Mouse (Mus musculus): ENCODE data around the gene Cnnm2.
A peak's percentile ranks its signal among the peaks of the same experiment; 100 is the strongest.

The Cnnm2 gene

DNA sequence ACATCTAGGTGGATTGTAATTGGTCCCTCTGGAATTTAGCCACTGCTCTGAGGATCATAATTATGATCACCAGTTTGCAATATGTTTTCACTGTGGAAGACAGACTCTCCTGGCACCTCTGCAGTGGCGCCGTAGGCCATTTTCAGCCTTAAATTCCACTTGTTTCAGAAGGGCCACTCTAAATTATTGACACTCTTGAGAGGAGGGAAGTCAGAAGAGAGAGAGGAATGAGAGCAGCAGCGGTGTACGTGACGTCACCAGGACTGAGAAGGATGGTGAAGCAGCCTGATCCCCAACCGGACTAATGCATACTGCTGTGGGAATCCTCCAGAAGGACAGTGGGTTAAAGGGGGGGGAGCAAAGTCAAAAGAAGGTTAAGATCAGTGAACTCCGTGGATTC, 40.1 kb downstream of the Cnnm2 start:
- no peak for DNase-seq

DNA sequence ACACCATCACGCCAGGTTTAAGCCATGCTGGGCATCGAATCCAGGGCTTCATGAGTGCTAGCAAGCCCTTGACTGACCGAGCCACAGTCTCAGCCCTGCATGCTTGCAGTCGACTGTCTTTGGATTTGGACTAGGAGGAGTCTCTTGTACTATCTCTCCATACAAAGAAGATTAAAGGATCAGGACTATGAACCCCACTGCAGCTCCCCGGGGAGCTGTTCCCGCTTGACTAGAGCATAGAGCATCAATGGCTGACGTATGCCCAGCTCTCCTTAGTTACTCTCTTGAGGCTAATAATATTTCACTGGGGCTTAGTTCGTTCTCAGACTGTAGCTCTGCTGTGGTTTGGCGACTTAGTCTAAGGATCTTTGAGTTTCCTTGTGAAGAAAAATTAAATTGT, 40.9 kb downstream of the Cnnm2 start:
- no peak for DNase-seq

DNA sequence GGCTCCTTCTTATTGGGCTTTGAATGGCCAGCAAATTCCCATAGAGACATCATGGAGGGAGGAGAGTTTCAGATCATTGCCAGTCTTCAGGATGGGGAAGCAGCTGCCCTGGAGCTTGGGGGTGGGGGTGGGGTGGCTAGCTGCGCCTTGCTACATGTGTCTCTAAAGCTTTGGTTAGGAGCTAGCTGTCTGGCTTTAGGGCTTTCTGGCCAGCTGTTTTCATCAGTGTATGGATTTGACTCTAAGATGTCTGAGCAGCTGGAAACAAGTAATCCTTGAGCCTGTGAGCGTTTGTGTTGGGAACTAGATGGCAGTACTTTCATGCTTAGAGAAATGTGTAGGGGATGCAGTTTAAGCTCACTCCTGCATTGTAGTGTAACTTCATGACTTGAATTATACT, 42.3 kb downstream of the Cnnm2 start:
- DNase-seq = no peak

DNA sequence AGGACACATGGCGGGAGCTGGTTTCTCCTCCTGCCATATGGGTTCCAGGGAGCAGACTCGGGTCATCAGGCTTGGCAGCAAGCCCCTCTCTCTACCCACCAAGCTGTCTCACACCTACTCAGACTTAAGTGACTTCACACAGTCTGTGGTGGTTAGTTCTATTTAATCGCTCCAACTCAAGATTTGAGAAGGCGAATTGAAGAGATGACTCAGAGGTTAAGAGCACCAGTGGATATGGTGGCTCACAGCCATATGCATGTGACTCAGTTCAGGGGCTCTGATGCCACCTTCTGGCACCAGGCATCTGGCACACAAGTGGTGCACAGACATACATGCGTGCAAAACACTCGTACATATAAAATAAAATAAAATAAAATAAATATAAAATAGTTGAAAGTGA, 43.4 kb downstream of the Cnnm2 start:
- DNase-seq = no peak

DNA sequence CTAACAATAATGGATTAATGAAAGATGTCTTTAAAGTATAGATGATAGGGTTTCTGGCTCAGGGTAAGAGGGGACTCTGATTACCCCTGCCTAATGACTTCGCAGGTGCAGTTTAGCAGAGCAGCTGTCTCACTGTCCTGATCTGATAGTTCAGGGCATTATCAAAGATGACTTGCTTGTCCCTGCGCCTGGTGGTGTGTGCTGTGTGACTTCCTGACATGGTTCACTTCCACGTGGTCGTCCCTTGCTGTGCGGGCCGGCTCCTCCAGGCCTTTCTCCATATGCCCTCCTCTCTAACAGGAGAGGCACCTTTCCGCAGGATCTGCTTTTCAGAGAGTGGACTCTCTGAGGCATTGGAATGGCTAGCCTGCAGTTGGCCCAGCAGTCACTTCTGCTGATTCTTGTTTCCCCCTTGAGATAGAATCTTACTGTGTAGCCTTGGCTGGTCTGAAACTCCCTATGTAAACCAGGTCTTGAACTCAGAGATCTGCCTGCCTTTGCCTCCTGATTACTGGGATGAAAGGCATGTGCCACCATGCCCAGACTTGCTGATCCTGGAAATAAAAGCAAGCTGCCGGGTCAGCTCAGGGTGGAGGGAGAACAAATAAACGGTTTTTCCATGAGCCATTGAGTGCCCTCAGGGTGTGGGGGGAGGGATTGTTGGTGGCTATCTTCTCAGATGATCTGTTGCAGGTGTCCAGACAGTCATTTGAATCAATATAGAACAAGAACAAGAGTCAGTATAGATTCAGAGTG, 44.7 kb downstream of the Cnnm2 start:
- DNase-seq = no peak

DNA sequence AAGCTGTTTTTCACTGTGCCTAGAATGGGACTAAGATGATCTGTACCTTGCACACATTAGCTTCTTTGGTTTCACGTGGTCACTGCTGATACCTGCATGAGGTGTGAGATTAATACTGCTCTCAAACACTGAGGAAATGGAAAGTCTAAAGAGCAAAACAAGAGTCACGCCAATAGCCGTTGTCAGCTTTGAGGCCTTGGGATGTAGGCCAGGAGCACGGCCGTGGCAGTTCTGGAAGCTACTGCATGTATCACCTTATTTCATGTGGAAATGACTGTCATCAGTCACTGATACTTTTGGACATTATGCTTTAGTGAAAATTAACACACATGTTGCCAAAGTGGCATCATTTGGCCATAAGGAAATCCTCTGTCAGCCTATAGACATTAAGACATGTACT, 46.9 kb downstream of the Cnnm2 start:
- no peak for DNase-seq

DNA sequence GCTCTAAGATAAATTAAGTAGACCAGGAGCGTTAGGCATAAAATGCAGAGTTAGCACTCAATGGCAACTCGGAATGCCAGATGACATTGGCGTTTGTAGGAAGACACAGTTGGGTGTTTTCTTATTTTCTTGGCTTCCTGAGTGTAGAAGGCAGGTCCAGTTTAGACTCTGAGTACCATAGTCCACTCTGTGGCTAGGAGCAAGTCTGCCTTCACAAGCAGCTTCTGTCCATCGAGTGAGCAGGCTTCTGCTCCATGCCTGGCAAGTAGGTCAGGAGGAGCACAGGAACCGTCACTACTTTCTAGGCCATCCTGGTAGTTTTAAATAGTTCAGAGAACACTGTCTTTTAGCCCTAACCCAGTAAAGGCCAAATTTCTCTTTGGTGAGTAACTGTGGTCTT, 47.6 kb downstream of the Cnnm2 start:
- peak; percentile 53 for DNase-seq

DNA sequence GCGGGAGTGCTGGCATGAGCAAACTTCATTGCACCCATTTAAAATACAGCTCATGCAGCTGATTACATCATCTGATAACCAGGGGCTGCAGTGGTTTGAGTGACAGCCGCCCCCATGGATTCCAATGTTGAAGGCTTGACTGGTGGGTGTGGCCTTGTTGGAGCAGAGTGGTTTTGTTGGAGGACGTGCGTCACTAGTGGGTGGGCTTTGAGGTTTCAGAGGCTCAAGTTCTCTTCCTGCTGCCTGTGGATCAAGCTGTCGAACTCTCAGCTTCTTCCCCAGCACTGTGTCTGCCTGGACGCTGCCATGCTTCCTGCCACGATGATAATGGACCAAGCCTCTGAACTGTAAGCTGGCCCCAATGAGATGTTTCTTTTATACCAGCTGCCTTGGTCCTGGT, 57.9 kb downstream of the Cnnm2 start:
- DNase-seq = no peak

DNA sequence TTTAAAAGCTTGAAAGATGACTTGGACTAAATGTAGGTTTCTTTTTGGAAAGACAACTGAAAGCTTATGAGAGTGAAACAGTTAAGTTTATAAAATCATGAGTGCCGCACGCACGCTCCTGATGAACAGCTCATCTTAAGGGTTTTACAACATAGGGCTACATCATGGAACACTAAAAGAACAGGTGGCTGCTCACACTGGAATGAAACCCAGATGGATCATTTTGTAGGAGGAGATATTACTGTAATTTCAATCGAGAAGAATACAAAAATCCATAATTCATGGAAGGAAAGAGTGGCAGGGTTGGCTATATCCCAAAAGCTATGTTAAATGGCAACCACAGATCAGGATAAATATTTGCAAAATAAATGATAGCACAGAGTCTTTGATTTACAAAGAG, 61.1 kb downstream of the Cnnm2 start:
- DNase-seq = no peak

DNA sequence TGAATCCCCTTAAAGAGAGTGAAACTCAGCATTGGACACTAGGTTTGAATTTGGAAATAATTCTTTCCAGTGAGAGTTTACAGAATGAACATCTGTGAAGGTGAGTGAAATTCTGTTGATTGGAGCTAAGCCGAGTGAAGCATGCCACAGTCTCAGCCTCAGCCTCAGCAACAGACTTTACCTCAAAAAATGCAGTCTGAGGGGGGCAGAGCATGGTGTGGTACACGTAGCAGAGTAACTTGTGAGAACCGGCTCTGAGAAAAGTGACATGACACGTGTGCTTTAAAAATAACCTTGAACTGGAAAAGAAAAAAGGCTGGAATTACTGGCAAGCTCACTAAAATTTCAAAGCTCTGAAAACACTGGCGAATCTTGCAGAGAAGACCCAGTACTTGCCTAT, 62.4 kb downstream of the Cnnm2 start:
- DNase-seq = no peak

DNA sequence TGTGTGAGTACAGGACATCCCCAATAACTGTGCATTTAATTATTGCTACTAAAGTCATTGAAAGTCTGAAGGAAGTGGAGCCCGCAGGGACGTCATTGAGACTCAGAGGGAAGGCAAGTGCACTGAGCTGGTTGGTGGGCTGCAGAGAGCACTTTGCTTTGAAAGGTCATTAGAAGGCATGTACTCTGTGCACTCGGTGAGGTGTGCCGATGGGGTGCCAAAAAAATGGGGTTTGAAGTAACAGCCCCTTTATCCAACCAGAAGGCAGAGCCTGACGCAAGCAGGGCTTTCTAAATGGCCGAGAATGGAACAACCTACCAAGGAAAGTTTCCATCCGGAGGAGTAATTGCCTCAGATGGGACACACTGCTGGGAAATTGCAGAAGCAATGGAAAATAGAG, 63.5 kb downstream of the Cnnm2 start:
- peak; percentile 41 for DNase-seq

DNA sequence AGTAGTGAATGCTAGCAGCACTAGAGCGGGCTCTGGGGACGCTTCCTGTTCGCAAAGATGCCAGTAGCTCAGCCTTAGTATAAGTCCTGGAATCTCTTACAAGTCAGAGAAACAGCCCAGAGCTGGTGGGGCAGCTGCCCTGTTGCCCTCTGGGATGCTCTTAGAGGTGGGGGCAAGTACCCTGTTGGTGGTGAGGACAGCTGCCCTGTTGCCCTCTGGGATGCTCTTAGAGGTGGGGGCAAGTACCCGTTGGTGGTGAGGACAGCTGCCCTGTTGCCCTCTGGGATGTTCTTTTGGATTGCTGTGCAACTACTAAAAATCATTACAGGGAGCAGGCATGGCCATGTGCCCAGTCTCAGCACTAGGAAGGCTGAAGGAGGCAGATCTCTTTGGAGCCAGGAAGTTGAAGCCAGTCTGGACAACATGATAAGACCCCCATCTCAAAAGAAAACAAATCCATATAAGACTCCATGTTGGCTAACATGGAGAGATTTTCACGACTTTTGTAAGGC, 66.3 kb downstream of the Cnnm2 start:
- DNase-seq = peak; percentile 56

DNA sequence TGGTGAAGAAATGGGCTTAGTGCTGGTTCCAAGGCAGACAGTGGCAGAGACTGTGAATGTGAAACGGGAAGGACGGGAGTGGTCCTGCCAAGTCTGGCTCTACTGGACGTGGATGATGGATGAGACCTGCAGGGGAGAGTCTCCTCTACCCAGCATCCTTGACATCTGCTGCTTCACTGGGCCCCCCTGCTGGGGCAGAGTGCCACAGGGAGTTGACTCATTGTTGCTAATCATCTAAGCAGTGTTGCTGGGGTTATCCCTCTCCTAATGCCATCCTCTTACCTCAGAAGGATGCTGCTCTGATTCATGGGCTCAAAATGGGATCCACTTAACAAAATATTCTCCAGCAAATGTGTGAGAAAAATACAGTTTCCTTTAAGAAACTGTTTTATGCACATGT, 67.6 kb downstream of the Cnnm2 start:
- no peak for DNase-seq

DNA sequence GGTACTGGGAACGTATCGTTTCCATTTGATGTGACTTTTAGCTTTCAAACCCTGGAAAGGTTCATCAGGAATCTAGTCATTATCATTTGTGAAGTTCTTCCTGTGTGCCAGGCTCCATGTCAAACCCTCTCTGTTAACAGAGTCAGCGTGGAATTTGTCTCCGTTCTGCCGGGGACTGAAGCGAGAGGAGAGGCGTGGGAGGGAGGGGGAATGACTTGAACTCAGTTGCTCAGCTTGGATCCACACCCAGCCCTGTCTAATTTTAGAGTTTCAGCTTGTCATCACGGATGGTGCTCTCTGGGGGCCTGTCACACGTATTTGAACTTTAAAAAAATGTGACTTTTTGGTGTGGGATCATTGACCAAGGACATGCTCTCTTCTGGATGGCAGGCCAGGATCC, 70.0 kb downstream of the Cnnm2 start:
- DNase-seq = no peak

DNA sequence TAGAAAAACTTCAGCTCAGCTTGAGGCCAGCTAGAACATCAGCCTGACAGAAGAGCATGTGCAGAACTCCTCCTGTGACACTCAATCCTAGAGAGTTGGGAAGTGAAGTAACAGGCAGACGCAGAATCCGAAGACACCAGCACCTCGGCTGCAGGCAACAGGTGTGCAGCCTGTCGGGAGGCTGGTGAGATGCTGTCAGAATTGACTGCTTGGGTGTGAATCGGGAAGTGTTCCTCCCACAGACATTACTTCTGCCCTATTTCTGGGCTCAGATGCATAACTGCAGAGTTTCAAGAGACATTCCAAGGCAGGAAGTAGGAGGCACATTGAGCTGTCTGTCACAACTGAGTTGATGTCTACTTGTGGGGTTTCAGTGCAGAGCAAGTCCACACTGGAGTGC, 72.9 kb downstream of the Cnnm2 start:
- DNase-seq = no peak

DNA sequence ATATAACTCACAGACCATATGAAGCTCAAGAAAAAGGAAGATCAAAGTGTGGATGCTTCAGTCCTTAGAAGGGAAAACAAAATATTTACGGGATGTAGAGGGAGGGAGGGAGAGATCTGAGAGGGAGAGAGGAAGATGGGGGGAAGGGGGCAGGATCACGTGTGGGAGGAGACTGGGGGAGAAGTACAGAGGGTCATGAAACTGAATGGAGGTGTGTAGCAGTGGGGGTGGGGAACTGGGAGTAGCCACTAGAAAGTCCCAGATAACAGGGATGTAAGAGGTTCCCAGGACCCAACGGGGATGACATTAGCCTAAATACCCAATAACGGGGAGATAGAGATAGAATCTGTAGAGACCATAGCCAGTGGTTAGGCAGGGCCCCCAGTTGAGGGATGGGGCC, 73.9 kb downstream of the Cnnm2 start:
- DNase-seq = no peak

DNA sequence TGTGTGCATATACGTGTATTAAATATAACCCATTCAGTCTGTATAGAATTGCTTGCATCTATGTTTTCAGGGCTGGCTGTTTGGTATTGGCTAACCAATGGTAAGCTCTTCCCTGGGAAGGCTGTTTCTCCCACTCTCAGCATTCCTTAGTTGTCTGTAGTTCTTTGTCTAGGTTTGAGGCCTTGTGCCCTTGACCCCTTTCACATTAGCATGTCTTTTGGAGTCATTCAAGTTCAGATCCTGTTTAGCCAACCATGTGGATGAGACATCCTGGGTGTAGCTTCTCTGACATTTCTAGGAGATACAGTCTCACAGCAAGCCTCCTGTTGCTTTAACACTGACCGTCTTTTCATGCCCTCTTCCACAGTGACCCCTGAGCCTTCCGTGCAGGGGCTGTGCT, 74.7 kb downstream of the Cnnm2 start:
- DNase-seq = no peak

DNA sequence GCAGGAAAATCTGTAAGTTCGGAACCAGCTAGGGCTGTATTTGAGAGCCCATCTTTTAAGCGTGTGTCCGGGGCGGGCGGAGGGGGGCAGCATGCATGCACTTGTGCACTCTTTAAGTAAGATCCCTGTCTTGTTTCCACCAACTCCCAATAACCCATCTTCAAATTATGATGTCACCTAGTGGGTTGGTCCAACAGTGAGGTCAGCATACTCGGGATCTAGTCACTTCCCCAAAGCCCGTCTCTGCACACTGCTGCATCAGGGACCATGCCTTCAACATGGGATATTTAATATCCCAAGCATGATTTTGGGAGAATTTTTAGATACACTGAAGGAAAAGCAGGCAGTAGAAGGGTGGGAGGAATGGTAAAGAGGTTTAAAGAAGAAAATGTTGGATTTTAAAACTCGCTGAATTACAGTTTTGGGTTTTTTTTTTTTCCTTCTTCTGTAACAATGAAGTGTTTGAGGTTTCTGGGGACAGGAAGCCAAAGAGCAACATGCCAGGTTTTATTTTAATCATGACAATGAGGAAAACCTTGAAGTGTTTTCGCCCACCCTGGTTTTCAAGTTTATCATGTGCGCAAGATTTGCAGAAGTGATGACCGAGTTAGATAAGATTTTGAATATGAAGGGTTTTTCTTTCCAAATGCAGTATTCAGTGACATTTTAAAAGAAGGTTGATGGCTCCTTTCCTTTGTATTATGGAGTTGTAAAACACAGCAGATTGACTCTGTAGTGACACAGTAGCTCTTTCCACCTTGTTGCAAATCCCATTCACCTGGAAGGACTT, 76.1 kb downstream of the Cnnm2 start:
- no peak for DNase-seq

DNA sequence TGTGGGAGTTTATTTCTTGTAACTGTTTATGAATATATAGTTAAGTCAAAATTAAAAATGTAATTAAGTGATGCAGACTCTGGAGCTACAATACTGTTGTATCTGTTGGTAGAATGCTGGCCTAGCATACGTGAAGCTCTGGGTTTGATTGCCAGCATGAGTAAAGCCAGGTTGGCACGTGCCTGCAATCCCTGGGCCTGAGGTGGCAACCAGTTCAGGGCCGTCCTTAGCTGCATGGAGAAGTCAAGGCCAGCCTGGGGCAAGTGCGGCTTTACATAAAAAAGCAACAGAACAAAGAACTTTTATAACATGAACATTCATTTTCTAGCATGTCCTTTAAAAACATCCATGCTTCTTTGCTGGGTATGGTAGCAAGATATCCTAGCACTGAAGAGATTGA, 79.6 kb downstream of the Cnnm2 start:
- DNase-seq = no peak

DNA sequence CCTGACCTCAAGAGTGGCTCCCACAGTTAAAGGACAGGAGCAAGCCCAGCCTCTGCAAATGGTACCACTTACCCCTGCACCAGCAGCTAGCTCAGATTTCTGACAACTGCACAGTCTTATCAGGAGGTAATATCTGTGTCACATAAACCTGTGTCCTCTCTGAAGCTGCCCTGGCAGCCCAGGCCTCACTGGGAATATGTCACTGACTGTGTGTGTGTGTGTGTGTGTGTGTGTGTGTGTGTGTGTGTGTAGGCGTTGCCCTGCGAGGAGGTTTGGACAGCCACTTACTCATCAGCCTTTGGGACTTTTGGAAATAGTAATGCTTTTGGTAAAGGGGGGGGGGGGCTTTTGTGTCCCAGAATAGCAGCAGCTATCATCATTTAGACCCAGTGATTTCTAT, 81.6 kb downstream of the Cnnm2 start:
- DNase-seq = no peak

DNA sequence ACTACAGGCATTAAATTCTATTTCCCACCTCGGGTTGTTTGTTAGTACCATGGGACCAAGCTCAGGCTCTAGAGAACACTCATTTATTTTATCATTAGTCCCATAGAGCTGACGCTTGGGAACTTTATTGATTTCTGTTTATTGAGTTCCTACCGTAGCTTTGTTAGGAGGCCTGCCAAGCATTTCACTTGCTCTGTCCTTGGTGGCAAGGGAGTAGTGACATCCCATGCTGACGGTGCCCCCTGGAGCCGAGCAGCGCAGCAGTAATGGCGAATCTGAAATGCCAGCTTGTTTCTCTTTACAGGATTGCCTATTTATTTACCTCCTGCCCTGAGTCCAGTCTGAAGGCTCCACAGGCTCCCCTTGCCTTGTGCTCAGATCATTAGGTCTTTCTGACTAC, 84.7 kb downstream of the Cnnm2 start:
- DNase-seq = no peak

DNA sequence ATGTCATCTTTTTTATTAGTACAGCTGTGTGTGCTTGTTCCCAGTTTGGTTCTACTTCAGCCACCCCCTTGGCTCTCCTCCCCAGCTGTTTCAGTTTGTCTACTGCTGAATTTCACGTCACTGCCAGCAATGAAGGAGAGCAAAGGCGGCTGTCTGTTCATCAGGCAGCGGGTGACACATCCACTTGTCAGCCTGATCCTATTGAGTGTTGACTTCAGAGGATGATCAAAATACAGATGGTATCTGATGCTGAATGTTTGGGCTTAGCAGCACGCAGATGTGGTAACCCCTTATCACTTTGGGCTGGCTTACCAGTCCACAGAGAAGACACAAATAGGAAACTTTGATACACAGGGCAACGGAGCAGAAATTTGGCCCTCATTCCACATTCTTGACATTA, 85.1 kb downstream of the Cnnm2 start:
- no peak for DNase-seq

DNA sequence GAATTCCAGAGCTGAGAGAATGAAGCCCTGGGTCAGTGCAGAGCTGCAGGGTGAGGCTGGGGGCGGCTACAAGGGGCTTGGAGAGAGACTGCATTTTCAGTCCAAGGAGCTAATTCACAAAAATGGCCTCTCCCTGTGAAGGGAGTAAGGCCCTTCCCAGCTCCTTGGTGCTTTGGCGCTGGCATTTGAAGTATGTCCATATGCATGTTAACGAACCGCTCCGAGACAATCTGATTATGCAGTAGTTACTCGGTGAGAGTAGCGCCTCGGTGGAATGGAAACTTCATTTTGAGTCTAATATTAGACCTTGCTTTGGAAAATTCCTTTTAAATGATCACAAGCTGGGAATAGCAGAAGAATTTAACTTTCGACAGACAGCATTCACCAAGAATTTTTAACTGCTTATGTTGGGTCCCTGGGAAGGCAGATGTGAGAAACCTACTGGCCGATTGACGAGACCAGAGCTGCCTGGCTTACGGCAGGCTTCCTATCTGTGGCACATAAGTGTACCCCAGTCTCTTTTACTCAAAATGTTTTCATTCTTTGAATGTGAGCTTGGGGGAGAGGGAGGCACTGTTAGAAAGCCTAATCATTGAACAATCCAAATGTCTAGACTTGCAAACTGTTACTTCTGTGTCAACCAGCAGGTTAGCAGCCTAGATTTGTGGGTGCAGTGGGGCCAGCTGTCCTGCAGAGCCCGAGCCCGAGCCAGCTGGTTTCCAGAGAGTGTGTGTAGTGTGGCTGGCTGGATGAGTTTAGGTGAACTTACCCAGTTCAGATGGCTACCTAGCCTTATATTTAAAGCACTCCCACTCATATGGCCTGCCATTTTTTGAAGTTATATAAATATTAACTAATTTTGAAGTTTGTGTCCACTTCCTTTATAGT, 87.2 kb downstream of the Cnnm2 start:
- peak; percentile 53 for DNase-seq

Data from kidney, adult 9 months (tissue).